Mouse (Mus musculus) hindbrain, embryonic 11.5 days (tissue): ENCODE measurements at regions not wholly inside any gene's neighbourhood (a gene's known extent, or its start where the extent isn't known, plus 50 kb on each side); places are given as distances from the start of the nearest gene placed in this dataset.

Experiments
- ATAC-seq: fragments of 200-750 bp; cut with Nextera tagmentation; 2 replicates; pipeline ENCODE4 v1.8.0; 2017; ENCODE audit warnings: mild to moderate bottlenecking, moderate TSS enrichment, moderate library complexity; ENCODE audit not compliant: low FRiP score
- DNase-seq: peaks from one replicate; pipeline ENCODE4 v3.0.0-alpha.2; 2015; ENCODE audit warnings: low spot score
- H3K27ac ChIP-seq: fragments of 300-500 bp; sonication (generic); 2 replicates; pipeline ENCODE4 v1.5.1; 2014; ENCODE audit warnings: mild to moderate bottlenecking, low read depth, low read length
- H3K27me3 ChIP-seq: fragments of 300-500 bp; sonication (generic); 2 replicates; pipeline ENCODE4 v1.6.1; 2014; ENCODE audit warnings: mild to moderate bottlenecking, low read length, moderate library complexity, mixed read lengths; ENCODE audit not compliant: control insufficient read depth, insufficient read depth
- H3K36me3 ChIP-seq: fragments of 300-500 bp; sonication (generic); 2 replicates; pipeline ENCODE4 v1.6.1; 2014; ENCODE audit warnings: mild to moderate bottlenecking, low read length, moderate library complexity, mixed read lengths; ENCODE audit not compliant: control insufficient read depth, insufficient read depth
- H3K4me1 ChIP-seq: fragments of 300-500 bp; sonication (generic); replicated peaks from 2 replicates; pipeline ENCODE4 v1.6.1; 2014; ENCODE audit warnings: low read length, mixed read lengths; ENCODE audit not compliant: control insufficient read depth, insufficient read depth
- H3K4me2 ChIP-seq: fragments of 300-500 bp; sonication (generic); replicated peaks from 2 replicates; pipeline ENCODE4 v1.6.1; 2014; ENCODE audit warnings: mild to moderate bottlenecking, low read depth, low read length
- H3K4me3 ChIP-seq: fragments of 300-500 bp; sonication (generic); 2 replicates; pipeline ENCODE4 v1.5.1; 2014; ENCODE audit warnings: low read depth, low read length
- H3K9ac ChIP-seq: fragments of 300-500 bp; sonication (generic); 2 replicates; pipeline ENCODE4 v1.6.1; 2014; ENCODE audit warnings: low read depth, low read length
- H3K9me3 ChIP-seq: fragments of 300-500 bp; sonication (generic); 2 replicates; pipeline ENCODE4 v1.6.1; 2016; ENCODE audit warnings: low read length; ENCODE audit not compliant: control insufficient read depth
- WGBS: fragments of 180-500 bp; shearing (Covaris S2); extraction: QIAGEN DNeasy Blood & Tissue Kit; methylation state at CpG from one replicate; pipeline ENCODE4 v1.1.7; 2014; 5-methylcytosine and 5-hydroxymethylcytosine counted together

DNA sequence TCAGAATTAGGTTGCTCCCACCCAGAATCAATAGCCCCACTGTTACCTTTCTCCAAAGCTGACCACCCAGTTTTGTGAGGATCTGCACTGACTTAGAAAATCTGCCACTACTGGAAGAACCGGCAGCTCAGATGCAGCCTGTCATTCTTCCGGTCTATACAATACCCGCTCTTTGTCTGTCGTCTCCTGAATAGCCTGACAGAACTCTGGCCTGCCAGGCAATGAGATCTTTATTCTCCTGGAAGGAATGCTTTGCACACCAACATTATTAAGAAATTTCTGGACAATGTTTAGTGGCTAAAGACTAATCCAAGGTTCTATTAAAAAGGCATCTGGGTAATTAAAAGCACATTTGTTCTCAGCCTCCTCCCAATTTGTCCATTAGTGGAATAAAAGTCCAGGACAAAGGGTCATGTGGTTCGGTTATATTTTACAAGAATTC, 2232.0 kb downstream of the 4930444P10Rik start:
- Histone ChIP-seq H3K27ac (no peak overlapping the region), H3K27me3 (no peaks in the 10 kb centered on the region), H3K9ac (no peak overlapping the region), H3K9me3 (no peaks in the 10 kb centered on the region), H3K4me2 (no peak overlapping the region), H3K4me3 (no peak overlapping the region), H3K36me3 (no peaks in the 10 kb centered on the region), H3K4me1 (no peaks in the 10 kb centered on the region)
- DNase-seq (peak; percentile 49), ATAC-seq (peak; percentile 68)
- 29% methylated on average over 5 of the region's 5 CpGs for WGBS

DNA sequence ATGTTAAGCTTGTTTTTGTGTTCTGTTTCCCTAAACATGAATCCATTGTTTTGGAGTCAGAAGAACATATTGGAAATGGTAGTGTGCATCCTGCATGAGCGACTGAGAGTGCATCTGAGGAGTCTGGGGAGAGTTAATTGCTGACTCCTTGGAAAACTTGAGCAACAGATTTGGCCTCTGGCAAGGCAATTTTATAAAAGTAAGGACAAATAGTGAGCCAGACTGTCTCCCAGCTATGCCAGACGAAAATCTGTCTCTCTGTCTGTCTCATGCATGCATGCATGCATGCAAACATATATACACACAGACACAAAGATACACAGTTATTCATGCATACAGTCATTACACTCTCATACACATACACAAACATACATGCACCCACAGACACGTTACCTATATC, 2232.7 kb downstream of the 4930444P10Rik start:
- Histone ChIP-seq H3K4me2 (no peak overlapping the region), H3K9me3 (no peaks in the 10 kb centered on the region), H3K9ac (no peak overlapping the region), H3K27me3 (no peaks in the 10 kb centered on the region), H3K27ac (no peak overlapping the region), H3K4me3 (no peak overlapping the region), H3K36me3 (no peaks in the 10 kb centered on the region), H3K4me1 (no peaks in the 10 kb centered on the region)
- DNase-seq, result no peak
- no peak; the same call in 1 of the 2 replicates for ATAC-seq
- 62% methylated on average over 3 of the region's 3 CpGs for WGBS

DNA sequence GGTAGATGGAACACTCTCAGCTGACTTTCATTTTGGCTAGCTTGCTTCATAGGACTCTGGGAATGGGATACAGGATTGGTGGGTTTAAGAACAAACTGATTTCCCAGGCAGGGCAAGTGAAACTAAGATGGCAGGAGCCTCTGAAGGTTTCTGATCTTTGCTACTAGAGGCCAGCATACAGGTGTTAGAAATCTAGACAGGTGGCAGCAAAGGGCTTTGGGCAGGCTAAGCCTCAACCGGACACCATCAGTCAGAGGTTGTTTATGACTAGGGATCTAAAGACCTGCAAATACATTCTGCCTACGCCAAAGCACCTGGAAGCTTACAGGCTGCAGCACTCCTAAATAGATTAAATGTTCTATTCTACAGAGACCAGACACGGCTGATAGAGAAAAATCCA, 2233.4 kb downstream of the 4930444P10Rik start:
- Histone ChIP-seq H3K27ac (no peak overlapping the region), H3K9me3 (no peaks in the 10 kb centered on the region), H3K4me3 (no peak overlapping the region), H3K36me3 (no peaks in the 10 kb centered on the region), H3K27me3 (no peaks in the 10 kb centered on the region), H3K4me2 (no peak overlapping the region), H3K4me1 (no peaks in the 10 kb centered on the region), H3K9ac (no peak overlapping the region)
- DNase-seq (no peak), ATAC-seq (no peak)
- WGBS, result 76% methylated on average over 3 of the region's 3 CpGs

DNA sequence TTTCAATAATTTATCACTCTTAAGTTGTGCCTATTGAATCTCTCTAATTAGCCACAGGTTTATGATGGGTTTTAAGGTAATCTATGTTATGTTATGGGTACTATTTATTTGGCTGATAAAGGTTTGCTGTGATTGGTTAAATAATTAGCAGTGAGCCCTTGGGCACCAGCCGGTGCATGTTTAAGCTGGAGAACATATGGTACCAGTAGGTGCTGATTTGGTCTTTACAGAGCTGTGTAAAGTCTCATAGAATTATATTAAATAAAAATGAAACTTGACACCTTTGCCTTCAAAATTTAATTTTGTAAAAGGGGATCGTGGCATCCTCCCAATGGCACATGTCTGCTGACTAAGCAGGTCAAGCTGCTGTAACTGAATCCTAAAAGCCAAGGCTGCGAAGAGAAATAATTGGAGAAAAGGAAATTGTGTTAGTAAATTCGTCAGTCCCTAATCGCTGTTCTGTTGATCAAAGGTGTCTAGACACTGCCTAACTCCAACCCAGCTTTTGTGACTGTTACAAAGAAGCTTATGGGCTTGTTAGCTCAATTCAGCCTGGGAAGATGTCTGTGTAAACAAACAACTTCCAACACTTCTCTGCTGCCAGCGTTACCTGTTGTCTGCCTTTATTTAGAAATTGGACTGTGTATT, 2234.6 kb downstream of the 4930444P10Rik start:
- no peak overlapping the region for H3K9ac ChIP-seq
- 66% methylated on average over 6 of the region's 6 CpGs for WGBS

DNA sequence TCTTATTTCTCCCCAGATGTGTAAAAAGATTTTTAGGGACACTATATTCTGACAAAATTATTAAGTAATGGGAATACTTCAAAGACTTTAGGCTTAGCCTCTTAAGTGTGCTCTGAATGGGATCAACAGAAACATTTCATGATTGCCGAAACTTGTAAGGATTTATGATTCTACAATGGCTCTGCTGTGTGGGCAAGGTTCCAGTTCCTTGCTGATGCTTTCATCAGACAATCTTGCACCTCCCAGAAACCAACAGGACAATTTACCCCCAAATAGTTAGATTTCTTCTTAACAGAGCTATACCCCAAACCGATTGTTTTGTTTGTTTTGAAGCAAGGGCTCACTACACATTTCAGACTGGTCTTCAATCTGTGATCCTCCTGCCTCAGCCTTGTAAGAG, 2236.1 kb downstream of the 4930444P10Rik start:
- no peaks in the 10 kb centered on the region for H3K27me3 ChIP-seq
- DNase-seq (no peak), ATAC-seq (no peak)
- H3K4me1 ChIP-seq, result no peaks in the 10 kb centered on the region
- WGBS, result 89% methylated on average over 2 of the region's 2 CpGs
- no peak overlapping the region for H3K27ac ChIP-seq
- H3K9ac ChIP-seq, result no peak overlapping the region
- H3K4me2 ChIP-seq, result no peak overlapping the region
- H3K4me3 ChIP-seq, result no peak overlapping the region
- H3K36me3 ChIP-seq, result no peaks in the 10 kb centered on the region
- H3K9me3 ChIP-seq, result no peaks in the 10 kb centered on the region

More for the DNA sequence above, 2234.6 kb downstream of the 4930444P10Rik start:
- Histone ChIP-seq H3K27ac (no peak overlapping the region), H3K36me3 (no peaks in the 10 kb centered on the region), H3K9me3 (no peaks in the 10 kb centered on the region), H3K4me2 (no peak overlapping the region), H3K27me3 (no peaks in the 10 kb centered on the region), H3K4me1 (no peaks in the 10 kb centered on the region), H3K4me3 (no peak overlapping the region)
- no peak for ATAC-seq
- DNase-seq, result no peak

DNA sequence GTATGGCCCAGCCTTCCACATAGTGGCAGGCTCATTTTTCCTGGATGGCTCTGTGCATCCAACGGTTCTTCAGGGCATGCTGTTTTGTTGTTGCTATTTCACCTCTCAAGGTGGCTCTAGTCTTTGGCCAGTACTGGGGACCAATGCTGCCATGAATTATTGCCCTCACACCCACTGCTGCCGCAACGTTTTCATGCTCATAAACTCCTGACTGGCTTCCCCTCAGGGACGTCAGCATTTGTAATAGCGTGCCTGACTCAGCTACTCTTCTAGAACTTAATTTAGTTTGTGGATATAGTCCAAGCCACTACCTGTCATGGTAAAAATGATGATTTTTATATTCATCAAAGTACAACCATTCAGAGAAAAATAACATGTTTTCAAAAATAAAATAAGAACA, 2242.0 kb downstream of the 4930444P10Rik start:
- Histone ChIP-seq H3K36me3 (no peaks in the 10 kb centered on the region), H3K4me1 (no peaks in the 10 kb centered on the region), H3K27ac (no peak overlapping the region), H3K27me3 (no peaks in the 10 kb centered on the region), H3K4me3 (no peak overlapping the region), H3K9ac (no peak overlapping the region), H3K9me3 (no peaks in the 10 kb centered on the region), H3K4me2 (no peak overlapping the region)
- ATAC-seq (no peak), DNase-seq (no peak)
- WGBS, result 81% methylated on average over 5 of the region's 5 CpGs

DNA sequence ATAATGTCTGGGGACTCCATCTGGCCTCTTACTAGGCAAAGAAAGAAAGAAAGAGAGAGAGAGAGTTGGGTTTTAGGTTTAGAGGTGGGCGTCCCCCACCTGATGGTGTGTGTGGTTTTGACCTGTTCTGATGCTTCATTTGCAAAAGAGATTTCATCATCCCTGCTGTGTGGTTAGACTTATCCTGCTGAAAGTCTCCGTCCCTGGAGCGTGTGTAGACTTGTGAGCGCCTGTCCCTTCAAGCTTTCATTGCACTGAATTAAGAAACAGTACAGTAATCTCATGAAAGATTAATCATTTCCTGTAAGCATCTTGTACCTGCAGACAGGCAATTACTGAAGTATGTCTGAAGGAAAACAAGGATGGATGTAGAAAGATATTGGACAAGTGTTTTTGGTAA, 2244.1 kb downstream of the 4930444P10Rik start:
- 90% methylated on average over 4 of the region's 4 CpGs for WGBS
- H3K27ac ChIP-seq, result no peak overlapping the region
- ATAC-seq (no peak), DNase-seq (no peak)
- no peaks in the 10 kb centered on the region for H3K27me3 ChIP-seq
- H3K4me1 ChIP-seq, result no peaks in the 10 kb centered on the region
- H3K9ac ChIP-seq, result no peak overlapping the region
- H3K9me3 ChIP-seq, result no peaks in the 10 kb centered on the region
- no peak overlapping the region for H3K4me2 ChIP-seq
- no peaks in the 10 kb centered on the region for H3K36me3 ChIP-seq
- H3K4me3 ChIP-seq, result no peak overlapping the region

DNA sequence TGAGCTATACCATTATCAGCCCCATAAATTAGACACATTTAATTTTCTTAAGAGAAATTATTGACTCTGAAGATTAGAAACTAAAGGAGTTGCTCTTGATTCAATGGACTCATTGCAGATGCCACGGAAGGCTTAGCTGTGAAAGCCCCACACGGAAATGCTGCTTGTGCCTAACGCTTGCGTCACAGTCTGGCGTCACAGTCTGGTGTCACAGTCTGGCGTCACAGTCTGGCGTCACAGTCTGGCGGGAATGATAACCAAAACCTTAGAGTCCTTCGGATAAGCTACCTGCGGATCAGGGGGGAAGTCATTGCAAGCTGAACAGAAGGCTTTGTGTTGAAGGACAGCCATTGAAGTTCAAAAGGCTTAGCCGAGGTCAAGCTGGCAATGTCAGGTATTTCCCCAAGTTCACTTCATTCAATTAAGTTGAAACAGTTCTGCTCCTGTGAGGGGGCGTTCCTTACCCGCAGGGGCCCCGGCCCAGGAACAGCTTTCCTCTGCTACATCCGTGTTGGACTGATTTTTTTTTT, 2246.7 kb downstream of the 4930444P10Rik start:
- Histone ChIP-seq H3K4me1 (no peaks in the 10 kb centered on the region), H3K4me2 (no peak overlapping the region), H3K27me3 (no peaks in the 10 kb centered on the region), H3K9ac (no peak overlapping the region), H3K4me3 (no peak overlapping the region), H3K36me3 (no peaks in the 10 kb centered on the region), H3K27ac (no peak overlapping the region), H3K9me3 (no peaks in the 10 kb centered on the region)
- DNase-seq, result no peak
- 80% methylated on average over 15 of the region's 15 CpGs for WGBS
- ATAC-seq, result no peak

DNA sequence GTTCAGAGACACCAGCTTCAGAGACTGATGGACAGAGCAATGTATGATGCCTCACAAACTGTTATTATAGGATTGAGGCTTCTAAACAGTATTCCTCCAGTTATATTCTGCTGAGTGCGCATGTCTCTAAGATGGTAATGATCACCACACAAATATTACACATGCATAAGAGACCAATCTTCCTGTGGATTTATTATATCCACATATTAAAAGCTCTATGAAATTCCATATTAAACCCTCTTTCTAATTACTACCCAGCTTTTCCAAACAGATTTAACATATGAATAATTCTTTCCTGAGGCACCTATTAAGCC, 2252.9 kb downstream of the 4930444P10Rik start:
- Histone ChIP-seq H3K4me1 (no peaks in the 10 kb centered on the region; the same call in 1 of the 2 replicates), H3K27ac (no peak overlapping the region), H3K4me2 (no peak overlapping the region), H3K27me3 (no peaks in the 10 kb centered on the region), H3K9ac (no peak overlapping the region), H3K9me3 (no peaks in the 10 kb centered on the region), H3K36me3 (no peaks in the 10 kb centered on the region), H3K4me3 (no peak overlapping the region)
- DNase-seq (no peak), ATAC-seq (no peak)
- WGBS, result 97% methylated on average over 1 of the region's 1 CpGs
